Mouse (Mus musculus): ENCODE measurements around the gene Bsn.
"Not testable (repeated sequence)": the region's sequence is repeated elsewhere in the genome, so short reads cannot be mapped to it uniquely, and the experiment has no call there.

Gene Bsn

DNA sequence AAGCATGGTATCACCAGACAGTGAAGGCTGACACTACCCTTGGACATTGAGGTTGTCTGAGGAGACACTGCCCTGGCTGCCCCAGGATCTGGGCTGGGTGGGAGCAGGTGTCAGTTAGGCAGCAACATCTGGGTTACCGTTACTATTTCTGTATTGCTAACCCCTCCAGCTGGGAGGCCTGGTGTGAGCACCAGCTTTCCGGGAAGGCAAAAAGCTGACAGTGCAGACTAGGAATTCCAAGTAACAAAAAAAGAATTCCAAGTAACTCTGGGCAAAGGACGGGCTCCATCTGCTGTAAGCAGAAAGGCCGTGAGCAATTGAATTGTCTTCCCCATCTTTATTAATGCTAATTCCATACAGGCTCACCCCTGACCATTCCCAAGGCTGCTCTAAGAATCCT lies 8.4 kb upstream of the Bsn start:
- no peak for DNase-seq (ENCODE audit: extremely low spot score, low read depth, low spot score)

- DNase-seq (ENCODE audit: extremely low spot score, low read depth, low spot score), result no peak
These were observed 6.9 kb upstream of the Bsn start for GRCm38 (mm10) chr9:108196920-108197677.

- not testable (repeated sequence) for DNase-seq (ENCODE audit: extremely low spot score, low read depth, low spot score)
These were observed 6.0 kb upstream of the Bsn start for GRCm38 (mm10) chr9:108196222-108196621.

- no peak for DNase-seq (ENCODE audit: extremely low spot score, low read depth, low spot score)
These were observed 747 bp downstream of the Bsn start for GRCm38 (mm10) chr9:108189488-108189786.

- DNase-seq (ENCODE audit: extremely low spot score, low read depth, low spot score), result no peak
These were observed 1.2 kb downstream of the Bsn start for GRCm38 (mm10) chr9:108189023-108189422.

DNA sequence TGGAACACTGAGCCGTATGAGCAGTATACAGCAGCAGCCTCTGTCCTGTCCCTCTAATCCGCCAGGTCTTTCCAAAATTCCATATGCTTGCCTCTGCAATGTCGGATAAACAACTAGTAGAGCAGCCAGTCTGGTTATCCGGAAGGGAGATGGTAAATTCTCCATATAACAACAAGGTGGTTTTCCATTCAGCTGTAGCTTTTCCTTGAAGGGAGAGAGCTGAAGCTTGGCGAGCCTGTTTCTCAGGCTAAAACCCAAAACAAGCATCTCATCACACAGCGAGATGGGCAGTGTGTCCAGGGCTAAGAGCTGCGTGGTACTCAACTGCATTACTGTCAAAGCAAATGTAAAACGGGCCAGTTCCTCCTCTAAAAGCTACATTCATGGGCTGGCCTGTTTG lies 1.7 kb downstream of the Bsn start:
- DNase-seq (ENCODE audit: extremely low spot score, low read depth, low spot score), result no peak

- no peak for DNase-seq (ENCODE audit: extremely low spot score, low read depth, low spot score)
These were observed 2.6 kb downstream of the Bsn start for GRCm38 (mm10) chr9:108187616-108188015.

DNA sequence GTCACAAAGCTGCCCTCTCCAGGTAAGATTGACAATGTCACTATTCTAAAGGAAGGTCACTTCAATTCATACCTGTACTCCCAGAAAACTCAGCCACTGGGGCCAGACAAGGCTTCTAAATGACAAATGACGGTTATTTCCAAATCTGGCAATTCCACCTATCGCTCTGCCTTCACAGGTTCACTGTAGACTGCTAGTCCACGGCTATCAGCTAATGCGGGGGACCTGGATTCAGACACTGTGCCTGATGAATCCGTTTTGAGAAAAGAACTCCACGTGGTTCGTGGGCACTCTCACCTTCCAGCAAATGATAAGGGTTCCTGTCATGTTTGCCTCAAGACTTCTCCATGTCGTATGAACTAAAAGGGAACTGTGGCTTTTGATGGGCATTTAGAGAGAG lies 4.4 kb downstream of the Bsn start:
- no peak for DNase-seq (ENCODE audit: extremely low spot score, low read depth, low spot score)

DNA sequence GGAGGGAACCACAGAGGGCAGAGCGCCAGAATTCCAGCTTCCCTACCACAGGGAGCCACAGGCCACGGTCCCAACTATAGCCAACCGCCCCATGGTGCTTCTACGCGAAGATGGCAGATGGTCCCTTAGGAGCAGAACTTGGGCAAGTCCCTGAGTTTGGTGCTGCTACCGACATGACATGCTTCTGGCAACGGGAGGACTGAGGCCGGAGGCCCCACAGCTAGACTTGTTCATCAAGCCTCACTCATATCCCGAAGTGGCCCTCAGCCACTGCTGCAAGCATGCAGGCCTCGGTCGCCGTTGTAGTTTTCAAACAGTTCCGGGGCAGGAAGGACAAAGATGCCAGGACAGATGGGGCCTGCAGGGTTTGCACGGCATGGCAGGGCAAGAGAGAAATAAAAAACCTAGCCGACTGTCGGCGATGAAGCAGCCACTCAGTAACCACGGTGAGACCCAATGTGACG lies 6.6 kb downstream of the Bsn start:
- DNase-seq (ENCODE audit: extremely low spot score, low read depth, low spot score), result no peak

GRCm38 (mm10) chr9:108182806-108183506 lies 7.2 kb downstream of the Bsn start:
- no peak for DNase-seq (ENCODE audit: extremely low spot score, low read depth, low spot score)

DNA sequence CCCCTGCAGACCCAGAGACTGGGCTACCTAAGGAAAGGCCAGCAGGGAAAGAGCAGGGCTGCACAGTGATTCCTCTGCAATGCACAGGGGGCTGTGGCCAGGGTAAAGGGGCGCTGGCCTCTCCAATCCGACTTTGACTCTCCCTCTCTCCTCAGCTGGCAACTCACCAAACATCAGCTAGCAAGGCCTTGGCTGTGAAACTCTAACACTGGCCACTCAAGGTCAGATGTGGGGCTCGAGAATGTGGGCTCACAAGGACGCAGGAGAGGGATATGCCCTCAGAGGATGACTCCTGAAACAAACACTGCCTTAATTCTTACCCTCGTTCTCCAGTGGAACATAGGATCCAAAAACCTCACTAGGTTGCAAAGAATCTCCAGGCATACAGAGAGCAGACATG lies 11.8 kb downstream of the Bsn start:
- no peak for DNase-seq (ENCODE audit: extremely low spot score, low read depth, low spot score)

DNA sequence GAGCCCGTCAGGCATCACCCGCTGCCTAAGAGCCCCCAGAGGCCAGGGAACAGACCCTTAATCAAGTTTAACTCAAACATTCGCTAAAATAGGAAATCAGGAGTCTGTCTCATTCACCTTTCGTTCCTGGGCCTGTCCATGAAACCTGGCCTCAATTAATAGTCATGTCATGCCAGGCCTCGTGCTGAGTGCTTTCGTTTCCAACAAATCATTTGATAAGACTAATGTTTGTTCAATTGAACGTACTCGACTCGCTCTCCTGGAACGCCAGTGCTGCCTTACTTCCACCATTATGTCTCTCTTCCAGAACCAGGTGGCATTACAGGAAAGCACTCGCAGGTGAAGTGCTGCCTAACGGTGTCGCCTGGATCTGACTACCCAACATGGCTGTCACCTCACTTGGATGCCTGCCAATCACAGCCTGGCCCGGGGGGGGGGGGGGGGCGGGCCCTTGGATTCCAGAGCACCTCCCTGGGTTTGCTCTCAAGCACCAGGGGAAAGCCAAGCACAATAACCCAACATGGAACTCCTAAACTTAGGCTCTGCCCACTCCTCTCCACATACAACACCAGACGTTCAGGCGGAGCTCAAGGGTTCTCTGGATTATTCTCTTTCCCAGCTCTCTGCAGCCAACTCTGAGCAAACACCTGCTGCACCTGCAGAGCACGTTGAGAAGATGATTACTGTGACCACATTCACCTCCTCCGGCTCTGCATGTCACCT lies 14.9 kb downstream of the Bsn start:
- DNase-seq (ENCODE audit: extremely low spot score, low read depth, low spot score), result no peak

DNA sequence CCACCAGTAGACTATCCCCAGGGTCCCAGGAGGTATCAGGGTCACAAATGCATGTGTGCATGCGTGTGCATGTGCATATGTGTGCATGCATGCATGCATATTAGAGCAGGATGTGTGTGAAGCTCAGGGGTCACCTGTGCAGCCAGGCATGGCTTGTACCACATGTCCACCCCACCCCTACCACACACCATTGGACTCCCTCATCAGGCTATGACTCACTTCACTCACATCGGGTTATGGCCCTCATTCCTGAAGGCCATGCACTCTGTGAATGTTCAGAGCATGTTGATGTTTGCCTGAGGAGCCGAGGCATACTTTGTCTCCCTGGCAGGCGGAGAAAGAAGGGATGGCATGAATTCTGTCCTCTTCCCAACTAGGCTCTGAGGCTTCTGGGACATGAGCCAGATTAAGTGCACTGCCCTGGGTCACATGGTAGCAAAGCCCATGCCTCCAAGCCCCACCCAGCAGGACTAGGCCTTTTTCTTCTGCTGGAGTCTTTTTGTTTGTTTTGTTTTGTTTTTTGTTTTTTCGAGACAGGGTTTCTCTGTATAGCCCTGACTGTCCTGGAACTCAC lies 17.3 kb downstream of the Bsn start:
- no peak for DNase-seq (ENCODE audit: extremely low spot score, low read depth, low spot score)

DNA sequence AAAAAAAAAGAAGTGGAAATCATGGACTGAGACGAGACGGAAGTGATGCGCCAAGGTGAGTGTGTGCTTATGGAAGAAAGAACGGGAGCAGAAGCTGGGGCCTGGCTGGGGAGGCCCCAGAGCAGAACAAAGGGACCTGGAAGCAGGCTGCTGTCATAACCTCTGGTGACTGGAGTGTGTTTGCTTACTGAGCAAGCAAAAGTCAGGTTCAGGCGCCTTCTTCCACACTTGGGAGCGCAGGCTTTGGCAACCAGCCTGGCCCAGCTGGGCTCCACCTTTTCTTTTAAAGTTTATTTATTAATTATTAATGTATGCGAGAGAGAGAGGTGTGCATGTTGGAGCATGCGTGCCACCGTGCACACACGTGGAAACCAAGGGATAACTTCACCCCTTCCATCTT lies 20.4 kb downstream of the Bsn start:
- DNase-seq (ENCODE audit: extremely low spot score, low read depth, low spot score), result no peak

DNA sequence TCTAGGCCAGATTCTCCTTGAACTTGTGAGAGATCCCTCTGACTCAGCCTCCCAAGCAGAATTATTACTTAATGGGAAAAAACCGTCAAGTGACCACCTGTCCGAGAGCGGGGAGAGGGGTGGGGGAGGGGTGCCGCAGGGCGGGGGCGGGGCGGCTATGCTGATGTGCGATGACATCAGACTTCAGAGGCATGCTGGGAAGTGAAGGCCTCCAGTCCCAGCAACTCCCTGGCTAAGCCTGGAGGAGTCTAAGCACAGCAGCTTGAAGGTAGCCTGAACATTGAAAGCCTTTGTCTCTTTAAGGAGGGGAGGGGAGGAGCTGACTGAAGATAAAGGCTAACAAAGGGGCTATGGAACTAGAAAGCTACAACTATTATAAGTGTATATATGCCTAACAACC lies 25.0 kb downstream of the Bsn start:
- DNase-seq (ENCODE audit: extremely low spot score, low read depth, low spot score), result no peak

DNA sequence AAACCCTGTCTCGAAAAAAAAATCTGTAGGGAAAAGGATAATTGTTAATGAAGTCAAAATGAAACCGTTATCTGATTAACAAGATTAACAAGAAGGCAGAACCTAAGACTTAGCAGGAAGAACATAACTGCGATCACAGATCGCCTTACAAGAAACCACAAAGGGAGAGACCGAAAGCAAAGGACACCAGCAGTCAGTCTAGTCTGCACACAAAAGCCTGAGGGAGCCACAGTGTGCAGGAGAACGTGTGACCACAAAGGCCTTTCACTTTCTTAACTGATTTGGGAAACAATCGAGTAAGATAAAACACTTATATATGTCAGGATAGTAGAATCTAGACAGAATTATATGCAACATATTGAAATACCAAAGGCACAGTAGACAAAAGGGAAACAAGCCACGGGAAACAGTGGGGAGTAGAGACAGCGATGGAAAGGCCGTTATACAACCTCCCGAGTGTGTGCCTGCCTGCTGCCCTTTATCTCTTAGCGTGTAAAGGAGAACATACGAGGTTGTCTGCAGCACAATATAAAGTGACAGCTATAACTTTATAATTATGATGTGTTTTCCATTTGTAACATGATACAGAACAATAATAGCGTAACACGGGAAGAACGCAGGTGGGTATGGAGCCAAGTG lies 26.4 kb downstream of the Bsn start:
- no peak for DNase-seq (ENCODE audit: extremely low spot score, low read depth, low spot score)

- DNase-seq (ENCODE audit: extremely low spot score, low read depth, low spot score), result no peak
These were observed 32.3 kb downstream of the Bsn start for GRCm38 (mm10) chr9:108157891-108158290.

- no peak for DNase-seq (ENCODE audit: extremely low spot score, low read depth, low spot score)
These were observed 32.7 kb downstream of the Bsn start for GRCm38 (mm10) chr9:108157451-108157850.

- DNase-seq (ENCODE audit: extremely low spot score, low read depth, low spot score), result no peak
These were observed 33.4 kb downstream of the Bsn start for GRCm38 (mm10) chr9:108156786-108157185.

GRCm38 (mm10) chr9:108154814-108155213 lies 35.4 kb downstream of the Bsn start:
- DNase-seq (ENCODE audit: extremely low spot score, low read depth, low spot score), result no peak
